Mouse (Mus musculus) brain, adult 2 months (tissue): ENCODE results near the gene Kirrel.

Source experiments
- DNase-seq: peaks from one replicate; pipeline ENCODE4 v3.0.0; 2011; ENCODE audit warnings: low read depth, low spot score

The Kirrel gene

DNA sequence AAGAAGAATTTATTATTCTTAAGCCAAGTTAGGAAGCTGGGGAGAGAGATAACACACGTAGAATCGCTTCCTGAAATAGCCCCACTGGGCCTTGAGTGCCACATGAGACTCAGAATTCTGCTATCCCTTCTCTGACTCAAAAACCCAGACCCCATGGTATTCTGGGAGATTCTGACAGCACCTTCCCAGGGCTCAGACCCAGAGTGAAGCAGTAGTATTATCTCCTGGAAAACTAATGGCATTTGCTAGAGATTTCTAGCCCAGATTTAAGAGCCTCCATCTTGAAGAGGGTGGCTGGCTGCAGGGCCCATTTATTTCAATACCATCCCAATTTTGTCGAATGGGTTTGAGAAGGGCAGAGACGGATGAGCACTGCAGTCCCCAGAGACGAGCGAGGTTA lies 6.9 kb downstream of the Kirrel start:
- no peak for DNase-seq

DNA sequence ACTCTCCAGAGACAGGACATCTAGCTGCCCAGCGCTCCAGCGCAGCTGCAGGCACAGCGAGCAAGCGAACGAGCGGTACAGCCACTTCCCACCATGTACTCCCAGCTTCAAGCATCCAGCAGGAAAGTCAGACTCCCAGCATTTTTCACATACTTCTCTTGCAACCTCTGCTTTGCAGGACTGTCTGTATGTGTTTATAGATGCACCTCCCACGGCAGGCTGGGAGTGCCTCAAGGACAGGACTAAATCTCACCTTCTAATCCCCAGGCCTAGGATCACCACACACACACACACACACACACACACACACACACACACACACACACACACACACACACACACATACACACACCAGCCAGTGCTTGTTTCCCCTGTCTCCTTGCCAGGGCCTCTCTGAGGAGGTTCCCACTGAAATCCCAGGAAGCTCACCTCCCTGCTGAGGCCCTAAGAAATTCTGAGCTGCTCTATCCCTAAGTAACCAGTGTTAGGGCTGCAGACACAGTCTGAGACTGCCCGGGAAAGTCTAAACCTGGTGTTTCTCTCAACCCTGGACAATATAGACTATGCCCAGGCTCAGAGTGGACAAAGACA lies 9.2 kb downstream of the Kirrel start:
- no peak for DNase-seq

DNA sequence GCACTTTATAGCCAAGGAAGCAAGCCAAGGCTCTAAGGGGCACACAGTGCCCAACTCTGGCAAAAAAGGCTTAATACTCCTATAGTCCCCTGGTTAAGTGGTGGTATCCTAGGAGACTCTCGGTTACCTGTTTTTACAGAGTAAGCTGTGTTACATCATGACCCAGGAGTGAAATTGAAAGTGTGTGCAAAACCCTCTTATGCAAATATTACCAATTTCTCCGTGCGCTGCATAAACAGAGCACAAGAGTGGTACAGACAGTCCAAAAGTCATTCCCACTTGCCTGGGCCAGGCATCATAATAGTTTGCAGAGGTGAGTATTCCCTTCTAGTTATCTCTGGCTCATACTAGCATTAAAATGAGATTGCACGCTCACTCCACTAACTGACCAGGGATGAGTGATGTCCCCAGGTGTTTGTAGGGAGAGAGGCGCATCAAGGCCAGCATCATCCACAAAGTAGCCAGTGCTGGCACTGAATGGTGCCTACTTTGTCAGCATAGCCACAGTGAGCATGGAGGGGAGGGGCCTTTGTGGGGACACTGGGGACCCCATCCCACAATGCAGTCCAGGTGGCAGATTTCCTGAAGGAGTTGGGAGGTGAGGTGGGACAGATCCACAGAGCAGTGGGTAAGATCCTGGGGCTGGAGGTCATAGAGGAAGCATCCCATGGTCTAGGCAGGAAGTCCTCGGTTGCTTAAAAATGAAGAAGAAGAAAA lies 10.3 kb downstream of the Kirrel start:
- DNase-seq, result no peak

DNA sequence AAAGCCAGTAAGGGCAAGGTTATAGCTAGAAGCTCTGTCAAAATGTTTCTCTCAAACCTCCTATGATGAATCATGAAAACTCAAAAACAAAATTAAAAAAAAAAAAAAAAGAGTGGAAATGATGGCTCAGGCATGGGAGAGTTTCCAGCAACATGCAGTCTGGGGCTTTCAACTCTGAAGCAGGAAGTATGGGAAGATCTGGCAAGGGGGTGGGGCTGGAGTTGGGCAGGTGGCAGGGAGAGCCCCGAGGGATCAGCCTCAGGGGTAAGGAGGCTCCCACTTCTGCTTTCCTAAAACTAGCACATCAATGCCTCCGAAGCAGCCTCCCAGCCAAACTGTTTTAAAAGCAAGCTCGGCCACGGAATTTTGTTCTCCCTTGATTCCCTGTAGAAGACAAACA lies 11.4 kb downstream of the Kirrel start:
- no peak for DNase-seq

- DNase-seq, result no peak
Observed at GRCm38 (mm10) chr3:87162380-87162779, 12.2 kb downstream of the Kirrel start.

DNA sequence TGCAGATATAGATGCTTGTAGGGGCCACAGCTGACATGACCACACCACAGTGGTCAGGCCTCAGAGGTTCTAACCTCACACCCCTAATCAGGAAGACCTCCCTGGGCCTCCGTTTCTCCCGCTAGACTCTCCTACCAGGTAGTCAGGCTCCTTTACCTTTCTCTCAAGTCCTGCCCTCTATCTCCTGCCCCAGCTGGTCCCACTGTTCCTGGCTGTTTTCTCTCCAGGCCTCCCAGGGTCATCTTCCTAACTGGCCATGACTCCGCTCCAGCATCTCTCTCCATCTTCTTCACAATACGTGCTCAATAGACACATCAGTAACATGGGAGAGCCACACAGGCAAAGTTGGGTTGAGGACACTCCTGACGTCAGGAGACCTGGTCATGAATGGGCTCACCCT lies 12.9 kb downstream of the Kirrel start:
- DNase-seq, result no peak

DNA sequence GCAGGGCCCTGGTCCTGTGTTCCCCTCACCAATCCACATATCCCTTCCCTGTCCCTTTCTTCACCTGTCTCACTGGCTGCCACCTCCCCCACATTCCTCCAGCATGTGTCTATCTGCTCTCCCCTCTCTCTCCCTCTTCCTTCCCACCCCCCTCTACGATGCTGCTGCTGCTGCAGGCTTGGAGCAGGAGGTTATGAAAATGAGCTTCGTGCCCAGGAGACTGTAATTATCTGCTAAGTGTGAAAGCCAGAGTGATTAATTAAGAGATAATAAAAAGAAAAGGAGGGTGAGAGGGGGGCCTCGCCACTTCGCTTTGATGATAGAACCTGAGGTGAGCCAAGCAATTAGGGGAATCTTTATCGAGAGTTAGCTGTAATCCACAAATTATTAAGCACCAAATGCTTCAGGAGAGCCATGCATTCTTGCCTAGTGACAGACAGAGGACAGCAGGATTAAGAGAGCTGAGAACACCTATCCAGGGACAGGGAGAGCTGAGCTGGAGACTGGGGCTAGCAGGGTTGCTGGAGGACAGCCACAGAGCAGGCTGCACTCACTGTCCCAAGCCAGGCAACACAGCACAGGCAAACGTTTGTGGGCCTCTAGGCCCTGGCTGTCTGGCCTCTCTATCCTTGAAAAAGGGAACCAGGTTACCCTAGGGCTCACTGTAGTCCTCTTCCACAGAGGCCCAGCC lies 13.6 kb downstream of the Kirrel start:
- DNase-seq, result peak; percentile 48

GRCm38 (mm10) chr3:87159190-87159589 lies 15.4 kb downstream of the Kirrel start:
- DNase-seq, result no peak

DNA sequence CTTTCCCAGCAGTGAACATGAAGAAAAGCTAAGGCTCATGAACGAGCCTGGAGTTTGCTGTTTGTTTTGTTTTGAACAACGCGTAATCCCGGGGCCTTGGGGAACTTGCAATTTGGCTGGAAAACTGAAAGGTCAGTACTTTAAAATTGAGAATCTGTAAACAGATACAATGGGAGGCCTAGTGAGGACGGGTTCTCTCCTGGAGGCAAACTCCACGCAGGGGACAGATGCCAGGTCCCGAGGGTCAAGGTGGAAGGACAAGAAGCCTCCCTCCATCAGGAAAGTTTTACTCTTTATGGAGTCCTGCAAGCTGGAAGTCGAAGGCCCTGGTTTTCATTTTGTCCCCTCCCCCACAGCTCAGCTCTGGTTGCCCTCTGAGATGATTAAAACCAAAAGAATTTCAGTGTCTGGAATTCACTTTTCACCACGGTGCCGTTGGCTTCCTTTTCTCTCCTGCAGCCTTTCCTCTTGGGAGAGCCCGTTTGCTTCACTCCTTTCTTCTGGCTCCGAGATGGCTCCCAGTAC lies 16.7 kb downstream of the Kirrel start:
- no peak for DNase-seq

DNA sequence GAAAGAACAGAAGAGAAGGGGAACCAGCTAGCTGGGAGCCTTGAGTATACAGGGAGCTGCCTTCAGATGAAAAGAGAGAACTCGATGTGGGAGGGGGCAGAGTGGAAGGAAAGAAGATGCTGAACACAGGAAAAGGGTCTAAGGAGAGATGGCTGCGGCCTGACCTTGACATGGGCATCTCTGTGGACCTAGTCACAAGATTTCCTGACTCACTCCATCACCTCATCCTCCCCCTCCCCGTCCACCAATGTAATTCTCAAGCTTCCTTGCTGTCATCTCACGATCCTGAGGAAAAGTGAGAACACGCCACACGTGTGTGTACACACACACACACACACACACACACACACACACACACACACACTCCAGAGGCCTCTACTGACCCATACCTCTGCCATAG lies 17.2 kb downstream of the Kirrel start:
- no peak for DNase-seq

DNA sequence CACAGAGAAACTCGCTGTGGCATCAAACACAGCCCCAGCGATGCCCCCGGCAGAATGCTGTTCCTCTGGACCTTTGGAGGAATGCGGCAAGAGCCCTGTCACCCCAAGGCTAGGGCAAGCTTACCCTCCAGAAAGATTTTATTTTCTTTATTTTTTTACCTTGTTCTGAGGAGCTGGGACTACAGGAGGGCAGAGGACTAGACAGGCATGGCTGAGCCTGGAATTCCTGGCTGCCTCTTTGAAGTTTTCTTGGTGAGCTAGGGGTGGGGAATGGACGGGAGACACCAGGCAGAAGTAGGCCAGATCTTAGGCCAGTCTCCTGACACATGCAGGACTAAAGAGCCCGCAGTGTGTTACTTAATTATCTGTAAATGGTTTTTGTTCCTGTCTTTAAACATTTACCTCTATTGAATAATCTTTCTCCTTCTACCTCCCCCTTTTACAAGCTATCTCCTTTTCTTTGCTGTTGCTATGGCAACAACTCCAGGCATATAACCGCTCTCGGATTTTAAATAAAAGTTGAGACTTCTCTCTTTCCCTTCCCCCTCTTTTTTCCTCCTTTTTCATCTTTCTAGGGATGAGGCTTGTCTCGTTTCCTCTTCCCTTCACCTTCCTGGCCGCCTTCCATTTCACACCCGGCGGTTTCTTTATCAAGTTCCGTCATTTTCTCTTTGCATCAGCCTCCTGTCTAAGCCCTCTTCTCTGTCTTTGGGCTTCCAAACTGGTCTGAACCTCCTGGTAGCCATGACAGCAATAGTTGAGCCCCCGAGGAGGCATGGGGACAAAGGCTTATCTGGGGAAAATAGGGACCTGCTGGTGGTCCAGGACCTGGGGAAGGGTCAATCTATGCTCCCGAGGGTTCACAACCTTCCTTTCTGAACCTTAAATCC lies 19.9 kb downstream of the Kirrel start:
- peak; percentile 64 for DNase-seq

- peak; percentile 50 for DNase-seq
Observed at GRCm38 (mm10) chr3:87153038-87153437, 21.5 kb downstream of the Kirrel start.

DNA sequence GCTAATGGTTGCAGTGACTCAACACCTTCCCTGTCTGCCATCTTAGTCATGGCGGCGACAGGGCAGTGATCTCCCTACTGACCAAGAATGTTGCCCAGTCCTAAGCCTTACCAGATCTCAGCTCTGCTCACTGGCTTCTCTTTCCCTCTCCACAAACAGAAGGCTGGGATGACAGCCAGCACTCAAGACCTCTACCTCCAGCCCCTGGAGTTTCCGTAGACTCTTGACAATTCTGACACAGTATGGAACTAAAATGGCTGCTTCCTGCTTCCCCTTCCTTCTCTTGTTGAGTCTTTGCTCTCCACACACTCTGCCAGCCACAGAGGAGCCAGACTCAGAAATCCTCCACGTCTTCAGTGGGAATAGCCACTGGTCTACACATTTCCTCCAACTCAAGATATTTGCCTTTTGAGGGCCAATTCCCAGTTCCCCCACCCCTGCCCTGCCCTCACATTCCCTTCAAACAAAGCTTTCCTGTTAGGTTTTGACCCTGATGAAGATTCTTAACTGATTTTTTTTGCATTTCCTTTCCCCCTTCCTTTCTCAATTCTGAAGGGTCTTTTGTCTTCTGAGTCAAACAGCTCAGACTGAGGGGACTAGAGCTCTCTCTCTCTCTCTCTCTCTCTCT lies 22.3 kb downstream of the Kirrel start:
- no peak for DNase-seq

DNA sequence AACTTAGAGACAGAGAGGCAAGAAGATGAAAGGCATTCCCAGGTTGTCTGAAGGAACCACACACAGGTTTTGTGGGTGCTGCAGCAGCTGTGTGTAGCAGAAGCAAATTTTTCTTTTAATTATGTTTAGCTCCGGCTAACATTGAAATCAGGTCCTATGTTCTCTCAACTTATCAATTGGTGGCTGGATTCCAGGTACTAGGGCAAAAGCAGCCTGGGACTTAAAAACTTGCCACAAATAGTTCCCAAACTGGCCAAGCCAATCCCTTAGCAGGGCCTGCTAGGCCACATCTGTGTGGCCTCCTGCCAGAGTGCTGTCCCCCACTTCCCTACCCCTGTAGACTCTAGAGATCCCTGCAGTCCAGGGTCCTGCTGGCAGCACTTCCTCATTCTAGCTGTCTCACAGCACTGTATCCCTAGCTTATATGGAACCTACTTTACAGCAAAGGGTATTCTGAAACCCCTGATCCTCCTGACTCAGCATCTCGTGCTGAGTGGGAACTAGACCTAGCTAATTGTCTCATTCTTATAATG lies 23.2 kb downstream of the Kirrel start:
- no peak for DNase-seq

DNA sequence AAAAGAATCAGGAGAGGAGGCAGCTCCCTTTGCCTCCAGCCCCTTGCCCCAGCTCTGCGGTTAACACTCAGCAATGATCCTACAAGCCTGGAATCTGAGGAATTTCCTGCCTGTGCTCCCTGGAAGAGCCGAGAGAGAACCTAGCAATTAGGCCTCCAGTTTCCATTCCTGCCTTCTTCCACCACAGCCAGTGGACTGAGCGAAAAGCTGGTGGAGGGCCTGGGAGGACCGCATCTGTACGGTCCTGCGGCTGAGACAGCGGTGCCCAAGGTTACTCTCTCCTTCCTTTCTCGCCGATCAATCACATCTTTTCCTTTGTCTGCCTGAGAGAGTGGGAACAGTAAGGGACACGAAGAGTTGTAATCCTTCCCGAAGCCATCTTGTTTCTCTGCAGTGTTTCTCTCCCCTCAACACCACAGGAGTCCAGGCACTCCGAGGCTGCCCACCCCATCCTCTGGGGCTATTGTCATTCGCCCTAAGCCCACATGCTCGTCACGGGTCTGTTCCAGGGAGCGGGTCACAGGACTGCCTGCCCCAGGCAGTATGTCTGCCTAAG lies 23.8 kb downstream of the Kirrel start:
- DNase-seq, result no peak

- DNase-seq, result no peak
Observed at GRCm38 (mm10) chr3:87150056-87150688, 24.4 kb downstream of the Kirrel start.

GRCm38 (mm10) chr3:87149425-87149824 lies 25.1 kb downstream of the Kirrel start:
- no peak for DNase-seq

DNA sequence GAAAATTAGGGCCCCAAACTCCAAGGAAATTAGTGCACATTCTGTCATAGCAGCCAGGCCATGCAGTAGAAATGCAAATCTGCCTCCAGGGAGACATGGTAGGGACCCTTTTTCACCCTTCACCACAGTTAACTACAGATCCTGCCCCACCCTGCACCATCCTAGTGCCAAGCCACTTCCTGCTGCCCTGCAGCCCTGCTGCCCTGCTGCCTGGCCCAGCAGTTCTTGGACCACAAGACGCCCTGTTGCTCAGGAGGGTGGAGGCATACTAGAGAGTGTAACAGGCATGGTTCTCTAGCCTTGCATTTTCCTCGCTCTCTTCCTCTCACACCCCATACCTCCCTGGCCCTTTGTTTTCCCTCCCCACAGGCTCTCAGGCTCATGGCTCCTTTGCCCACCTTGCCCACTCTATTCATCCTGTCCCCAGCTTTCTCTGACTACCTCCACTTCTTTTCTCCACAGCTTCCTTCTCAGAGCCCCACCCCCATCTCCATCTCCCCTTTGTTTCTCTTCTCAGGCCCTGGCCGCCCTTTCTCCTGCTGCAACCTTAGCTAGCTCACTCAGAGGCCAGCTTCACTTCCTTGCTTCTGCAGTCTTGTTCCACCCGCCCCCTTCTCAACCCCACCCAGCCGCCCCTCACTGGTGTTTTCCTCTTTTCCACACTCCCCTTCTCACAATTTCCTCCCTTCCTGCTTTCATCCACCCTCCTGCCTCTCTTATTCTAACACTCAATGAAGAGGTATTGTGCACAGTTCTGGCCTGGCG lies 29.9 kb downstream of the Kirrel start:
- no peak for DNase-seq

- DNase-seq, result no peak
Observed at GRCm38 (mm10) chr3:87140284-87140683, 34.3 kb downstream of the Kirrel start.
